Mouse (Mus musculus) megakaryocyte, embryonic 14.5 days (primary cell): ENCODE measurements around the gene Ube2s.

Experiments
- FLI1 ChIP-seq: IDR thresholded peaks from 2 replicates; pipeline ENCODE4 v1.6.1; 2012; ENCODE audit warnings: low read length, inconsistent platforms, mixed read lengths
- GATA1 ChIP-seq: IDR thresholded peaks from 3 replicates; pipeline ENCODE4 v1.6.1; 2012; ENCODE audit warnings: mixed read lengths, low read length, inconsistent platforms, borderline replicate concordance

DNA sequence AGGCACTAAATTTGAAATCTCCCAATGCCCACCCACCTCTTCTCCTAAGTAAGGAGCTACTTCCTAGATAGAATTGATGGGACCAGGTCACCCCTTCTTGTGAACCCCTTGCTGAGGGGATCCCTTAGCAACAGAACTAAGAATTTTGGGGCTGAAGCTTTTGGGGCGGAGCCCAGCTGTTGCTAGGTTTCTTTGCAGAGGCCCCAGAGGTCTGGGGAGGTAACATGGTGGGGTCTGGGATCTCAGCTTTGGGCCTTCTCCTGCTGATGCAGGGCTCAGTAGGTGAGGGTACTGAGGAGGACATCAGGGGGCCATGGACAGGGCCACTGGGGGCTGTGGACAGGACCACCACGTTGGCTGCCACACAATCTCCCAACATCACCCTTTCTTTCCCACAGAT lies 29.6 kb downstream of the Ube2s start, which contains the start of the genes Il11 and Tmem190:
- no peak for TF ChIP-seq GATA1
- no peak for TF ChIP-seq FLI1
